Mouse (Mus musculus): Measurements from ENCODE around the gene Cct7. TPM values are rescaled to one million over a fixed set of nuclear protein-coding genes. Genes with fewer than 3 reads are reported as not detected.

Cct7 gene
- polyA plus RNA-seq, 1 experiment from 2014 or later: 461 TPM

DNA sequence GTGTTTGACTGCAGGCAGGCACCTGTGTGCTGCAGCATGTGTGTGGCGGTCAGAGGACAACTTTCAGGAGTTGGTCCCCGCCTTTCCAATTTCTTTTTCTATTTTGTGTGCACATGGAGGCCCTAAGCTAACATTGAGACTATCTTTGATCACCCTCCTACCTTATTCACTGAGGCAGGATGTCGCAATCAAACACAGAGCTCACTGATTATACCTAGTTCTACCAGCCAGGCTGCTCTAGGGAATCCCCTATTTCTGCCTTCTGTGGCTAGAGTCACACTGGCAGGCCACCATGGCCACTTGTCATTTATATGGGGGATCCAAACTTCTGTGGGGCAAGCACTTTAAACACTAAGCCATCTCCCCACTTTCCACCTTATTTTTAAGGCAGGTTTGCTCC lies 38.4 kb downstream of the Cct7 start:
- H3K4me1 ChIP-seq (replicated peaks): no peaks in the 10 kb centered on the region; the same call in 1 of the 2 replicates
- peaks cover 19% of the 10 kb centered on the region for H3K27me3 ChIP-seq (replicated peaks)
- H3K9me3 ChIP-seq: no peaks in the 10 kb centered on the region
- H3K27ac ChIP-seq: no peak overlapping the region
- H3K4me3 ChIP-seq (replicated peaks): no peak overlapping the region
- WGBS: 59% methylated on average over 3 of the region's 3 CpGs
- no peak overlapping the region for H3K9ac ChIP-seq
- H3K4me2 ChIP-seq (replicated peaks): no peak overlapping the region
- no peaks in the 10 kb centered on the region for H3K36me3 ChIP-seq
- ATAC-seq: no peak

DNA sequence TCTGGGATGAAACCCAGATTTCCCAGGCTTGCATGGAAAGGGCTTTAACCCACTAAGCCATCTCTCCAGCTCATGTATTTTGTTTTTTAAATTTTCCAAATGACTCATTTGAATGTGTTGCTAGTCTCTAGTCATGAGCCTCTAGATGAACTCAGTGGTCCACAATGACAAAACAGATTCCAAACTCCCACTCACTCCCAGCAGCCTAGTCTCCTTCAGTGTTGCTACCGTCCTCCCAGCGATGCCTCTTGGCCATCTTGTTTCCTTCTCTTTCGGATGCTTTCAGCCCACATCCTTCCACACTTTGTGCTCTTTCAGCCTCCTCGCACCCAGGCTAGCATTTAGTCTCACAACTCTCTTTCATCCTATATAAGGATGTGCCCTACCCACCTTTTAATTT lies 38.9 kb downstream of the Cct7 start:
- ATAC-seq: no peak
- WGBS: 89% methylated on average over 4 of the region's 4 CpGs
- Histone ChIP-seq H3K27me3 (replicated peaks) (peaks cover 13% of the 10 kb centered on the region), H3K27ac (no peak overlapping the region), H3K9me3 (no peaks in the 10 kb centered on the region), H3K36me3 (no peaks in the 10 kb centered on the region), H3K4me1 (replicated peaks) (no peaks in the 10 kb centered on the region), H3K4me2 (replicated peaks) (no peak overlapping the region), H3K4me3 (replicated peaks) (no peak overlapping the region), H3K9ac (no peak overlapping the region)

DNA sequence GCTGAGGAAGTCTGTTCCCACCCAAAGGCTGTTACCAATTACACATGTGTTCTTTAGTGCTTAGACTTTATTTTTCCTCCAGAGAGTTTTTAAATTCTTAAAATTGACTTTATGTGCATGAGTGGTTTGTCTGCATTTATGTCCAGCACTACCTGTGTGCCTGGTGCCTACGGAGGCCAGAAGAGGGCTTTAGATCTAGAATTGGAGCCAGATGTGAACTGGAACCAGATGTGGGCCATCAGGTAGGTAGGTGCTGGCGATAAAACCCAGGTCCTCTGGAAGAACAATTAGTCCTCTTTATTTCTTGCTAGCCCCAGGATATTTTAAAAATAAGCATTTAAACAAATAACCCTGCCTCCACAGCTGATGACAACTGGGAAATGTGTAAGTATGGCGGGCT lies 40.3 kb downstream of the Cct7 start:
- H3K27ac ChIP-seq: no peak overlapping the region
- H3K9me3 ChIP-seq: no peaks in the 10 kb centered on the region
- H3K36me3 ChIP-seq: no peaks in the 10 kb centered on the region
- no peak overlapping the region for H3K9ac ChIP-seq
- 88% methylated on average over 3 of the region's 3 CpGs for WGBS
- no peaks in the 10 kb centered on the region for H3K4me1 ChIP-seq (replicated peaks)
- no peak overlapping the region for H3K4me2 ChIP-seq (replicated peaks)
- H3K27me3 ChIP-seq (replicated peaks): 0 out of 2 replicates have a peak, but pooled peaks cover 4% of the 10 kb centered on the region
- no peak for ATAC-seq
- no peak overlapping the region for H3K4me3 ChIP-seq (replicated peaks)

DNA sequence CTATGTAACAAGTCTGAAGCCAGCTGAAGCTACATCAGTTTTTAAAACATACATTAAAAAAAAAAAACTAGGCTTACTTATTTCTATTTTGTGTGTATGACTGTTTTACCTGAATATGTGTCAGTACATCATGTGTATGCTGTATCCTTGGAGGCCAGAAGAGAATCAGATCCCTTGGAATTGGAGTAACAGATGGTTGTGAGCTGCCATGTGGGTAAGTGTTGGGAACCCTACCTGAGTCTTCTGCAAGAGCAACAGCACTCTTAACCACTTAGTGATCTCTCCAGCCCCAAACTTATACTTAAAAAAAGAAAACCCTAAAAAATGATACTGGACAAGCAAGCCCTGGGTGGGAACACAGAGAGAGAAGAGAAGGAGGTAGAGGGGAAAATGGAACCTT lies 45.7 kb downstream of the Cct7 start:
- Histone ChIP-seq H3K4me2 (replicated peaks) (no peak overlapping the region), H3K27ac (no peak overlapping the region), H3K9ac (no peak overlapping the region), H3K4me3 (replicated peaks) (no peak overlapping the region), H3K9me3 (no peaks in the 10 kb centered on the region), H3K36me3 (no peaks in the 10 kb centered on the region), H3K4me1 (replicated peaks) (peaks cover under 1% of the 10 kb centered on the region; the same call in 1 of the 2 replicates), H3K27me3 (replicated peaks) (0 out of 2 replicates have a peak, but pooled peaks cover 2% of the 10 kb centered on the region)
- ATAC-seq: no peak

DNA sequence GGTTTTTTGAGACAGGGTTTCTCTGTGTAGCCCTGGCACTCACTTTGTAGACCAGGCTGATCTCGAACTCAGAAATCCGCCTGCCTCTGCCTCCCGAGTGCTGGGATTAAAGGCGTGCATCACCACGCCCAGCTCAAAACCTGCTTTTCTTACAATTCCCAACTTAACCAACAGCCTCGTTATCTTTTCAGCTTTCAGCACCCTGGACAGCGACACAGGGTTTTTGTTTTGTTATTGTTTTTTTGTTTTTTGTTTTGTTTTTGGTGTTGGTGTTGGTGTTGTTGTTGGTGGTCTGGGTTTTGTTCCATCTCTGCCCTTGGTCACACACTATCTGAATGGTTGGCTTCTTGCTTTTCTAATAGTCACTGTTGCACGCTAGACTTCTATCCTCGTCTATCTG lies 46.8 kb downstream of the Cct7 start:
- Histone ChIP-seq H3K9ac (no peak overlapping the region), H3K27me3 (replicated peaks) (peaks cover 12% of the 10 kb centered on the region; the same call in 1 of the 2 replicates), H3K27ac (no peak overlapping the region), H3K36me3 (no peaks in the 10 kb centered on the region), H3K9me3 (no peaks in the 10 kb centered on the region), H3K4me1 (replicated peaks) (peaks cover 7% of the 10 kb centered on the region), H3K4me2 (replicated peaks) (no peak overlapping the region), H3K4me3 (replicated peaks) (no peak overlapping the region)
- ATAC-seq: no peak
- 61% methylated on average over 9 of the region's 9 CpGs for WGBS

DNA sequence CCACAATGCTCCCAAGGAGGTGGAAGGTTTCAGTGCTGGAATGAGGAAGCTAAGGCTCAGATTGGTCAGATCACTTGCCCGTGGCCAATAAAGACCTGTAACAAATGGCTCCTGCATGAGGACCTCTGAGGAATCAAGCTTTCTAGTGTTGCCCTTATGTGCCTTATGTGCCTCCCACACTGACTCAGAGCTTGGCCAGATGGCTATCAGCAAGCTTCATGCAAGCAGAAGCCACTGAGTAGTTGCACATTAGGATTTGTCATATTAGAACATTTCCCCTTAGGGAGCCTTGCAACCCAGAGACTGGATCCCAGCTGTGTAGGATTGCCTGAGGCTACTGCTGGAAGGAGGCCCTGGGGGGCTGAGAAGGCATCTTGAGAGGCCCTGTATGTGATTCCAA lies 49.1 kb downstream of the Cct7 start:
- Histone ChIP-seq H3K27ac (no peak overlapping the region), H3K36me3 (no peaks in the 10 kb centered on the region), H3K4me1 (replicated peaks) (peaks cover 7% of the 10 kb centered on the region), H3K9ac (no peak overlapping the region), H3K4me3 (replicated peaks) (no peak overlapping the region), H3K27me3 (replicated peaks) (peaks cover 27% of the 10 kb centered on the region), H3K4me2 (replicated peaks) (no peak overlapping the region), H3K9me3 (no peaks in the 10 kb centered on the region)
- 50% methylated on average over 1 of the region's 1 CpGs for WGBS
- no peak for ATAC-seq

DNA sequence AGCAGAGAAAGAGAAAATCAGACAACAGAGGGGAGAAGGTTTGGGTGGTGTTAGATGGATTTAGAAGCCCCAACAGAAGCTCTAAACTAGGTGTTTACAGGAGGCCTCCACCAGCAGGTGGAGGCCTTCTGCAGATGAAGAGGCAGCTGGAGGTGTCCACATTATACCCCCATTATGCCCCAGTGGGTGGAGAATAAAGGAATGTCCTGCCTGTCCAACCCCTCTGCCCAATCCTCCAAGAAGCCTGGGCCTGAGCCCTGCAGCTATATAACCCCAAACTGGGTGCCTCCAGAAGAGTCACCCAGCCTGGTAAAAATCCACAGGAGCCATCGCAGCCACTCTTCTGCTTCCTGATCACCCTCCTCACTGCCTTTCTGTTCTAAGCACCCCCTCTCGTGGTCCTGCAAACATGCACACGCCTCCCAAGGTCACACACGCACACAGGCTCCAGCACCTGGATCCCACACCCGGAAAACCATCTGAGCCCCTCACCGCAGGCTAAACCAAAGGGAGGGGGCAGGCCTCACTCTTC lies 50.3 kb downstream of the Cct7 start:
- no peaks in the 10 kb centered on the region for H3K9me3 ChIP-seq
- H3K4me3 ChIP-seq (replicated peaks): no peak overlapping the region
- peak overlapping the region; percentile 97 for H3K4me2 ChIP-seq (replicated peaks)
- H3K36me3 ChIP-seq: no peaks in the 10 kb centered on the region
- peaks cover 27% of the 10 kb centered on the region for H3K27me3 ChIP-seq (replicated peaks)
- H3K4me1 ChIP-seq (replicated peaks): peaks cover 7% of the 10 kb centered on the region
- no peak overlapping the region for H3K27ac ChIP-seq
- ATAC-seq: no peak
- H3K9ac ChIP-seq: no peak overlapping the region
- 15% methylated on average over 6 of the region's 6 CpGs for WGBS

DNA sequence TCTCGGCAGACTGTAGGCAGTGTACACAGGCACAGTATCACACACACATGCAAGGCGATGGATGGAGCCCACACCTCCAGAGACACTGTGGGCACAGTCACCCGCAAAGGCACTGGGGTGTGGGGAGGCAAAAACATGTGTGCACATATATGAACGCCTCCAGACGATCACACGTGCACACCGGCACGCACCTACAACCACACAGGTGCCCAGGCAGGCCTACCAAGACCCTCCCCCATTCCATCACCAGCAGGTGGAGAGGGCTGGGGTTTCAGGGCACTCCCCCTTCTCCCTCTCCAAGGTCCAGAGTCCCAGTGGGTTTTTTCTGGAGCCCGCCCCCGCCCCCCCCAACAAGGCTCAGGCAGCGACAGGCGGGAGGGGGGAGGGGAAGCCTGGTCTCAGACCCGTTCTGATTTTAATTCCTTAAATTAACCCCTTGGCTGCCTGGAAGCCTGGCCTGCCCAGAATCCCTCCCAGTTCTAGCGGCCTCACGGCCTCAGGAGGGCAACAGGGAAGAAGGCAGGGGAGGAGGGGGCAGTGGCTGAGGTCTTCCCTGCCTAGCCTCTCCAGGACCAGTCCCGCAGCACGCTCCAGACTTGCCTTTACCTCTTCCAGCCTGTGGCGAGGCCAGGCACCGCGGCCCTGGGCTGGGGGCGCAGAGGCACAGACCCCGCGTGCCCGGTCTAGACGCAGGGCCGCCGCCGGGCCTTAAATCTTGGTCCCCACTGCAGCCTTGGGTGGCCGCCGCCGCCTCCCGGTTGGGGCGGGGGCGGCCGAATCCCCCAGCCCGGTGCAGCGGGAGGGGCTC lies 51.0 kb downstream of the Cct7 start:
- Histone ChIP-seq H3K27me3 (replicated peaks) (peaks cover 27% of the 10 kb centered on the region), H3K27ac (no peak overlapping the region), H3K36me3 (no peaks in the 10 kb centered on the region), H3K4me3 (replicated peaks) (peak overlapping the region; percentile 71), H3K9me3 (no peaks in the 10 kb centered on the region), H3K4me2 (replicated peaks) (peak overlapping the region; percentile 97), H3K9ac (peak overlapping the region; percentile 55), H3K4me1 (replicated peaks) (peaks cover 7% of the 10 kb centered on the region)
- peak; percentile 67 for ATAC-seq
- WGBS: 1% methylated on average over 37 of the region's 37 CpGs

DNA sequence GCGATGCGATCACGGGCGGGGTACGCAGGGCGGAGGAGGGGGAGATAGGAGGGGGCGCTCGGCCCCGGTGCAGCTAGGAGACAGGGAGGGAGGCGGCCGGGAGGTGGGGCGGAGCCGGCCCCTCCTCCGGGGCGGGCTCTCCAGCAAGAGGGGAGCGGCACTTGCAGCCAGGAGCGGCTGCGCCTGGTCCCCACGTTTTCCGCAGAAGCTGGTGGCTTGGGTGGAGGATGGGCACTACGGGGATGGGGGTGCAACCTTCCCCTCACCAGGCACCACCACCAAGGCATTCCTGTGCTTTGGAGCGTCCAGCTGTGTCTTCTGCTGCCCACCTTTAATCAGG lies 51.6 kb downstream of the Cct7 start, which contains the start of gene Fbxo41:
Fbxo41 (minus strand) TSS at position 84 of the 340 bp plus-strand sequence.
- Histone ChIP-seq H3K9me3 (no peaks in the 10 kb centered on the region), H3K36me3 (no peaks in the 10 kb centered on the region), H3K4me2 (replicated peaks) (peak within 1 kb of the TSS; percentile 97), H3K9ac (peak within 1 kb of the TSS; percentile 55), H3K4me1 (replicated peaks) (peaks cover 7% of the 10 kb centered on the region), H3K27ac (no peak within 1 kb of the TSS), H3K27me3 (replicated peaks) (peaks cover 27% of the 10 kb centered on the region), H3K4me3 (replicated peaks) (peak within 1 kb of the TSS; percentile 71)
- ATAC-seq: peak; percentile 88
- 4% methylated on average over 22 of the region's 22 CpGs for whole genome bisulfite sequencing

DNA sequence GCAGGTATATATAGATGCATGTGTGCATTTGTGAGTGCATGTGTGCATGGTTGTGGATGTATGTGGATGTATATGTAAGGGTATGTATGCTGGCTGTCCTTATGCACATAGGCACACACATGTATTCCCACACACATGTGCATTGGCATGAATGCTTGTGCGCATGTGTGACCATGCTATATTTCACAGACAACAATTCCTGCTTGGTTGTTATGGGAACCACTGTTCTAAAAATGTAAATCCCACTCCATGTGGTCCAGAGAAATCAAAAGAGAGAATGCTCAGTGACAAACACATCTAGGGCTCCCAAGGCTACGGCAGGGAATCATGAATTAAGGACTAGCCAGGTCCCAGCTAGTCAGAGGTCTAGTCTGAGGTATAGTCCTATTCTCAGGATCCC lies 53.6 kb downstream of the Cct7 start:
- 82% methylated on average over 2 of the region's 2 CpGs for WGBS

DNA sequence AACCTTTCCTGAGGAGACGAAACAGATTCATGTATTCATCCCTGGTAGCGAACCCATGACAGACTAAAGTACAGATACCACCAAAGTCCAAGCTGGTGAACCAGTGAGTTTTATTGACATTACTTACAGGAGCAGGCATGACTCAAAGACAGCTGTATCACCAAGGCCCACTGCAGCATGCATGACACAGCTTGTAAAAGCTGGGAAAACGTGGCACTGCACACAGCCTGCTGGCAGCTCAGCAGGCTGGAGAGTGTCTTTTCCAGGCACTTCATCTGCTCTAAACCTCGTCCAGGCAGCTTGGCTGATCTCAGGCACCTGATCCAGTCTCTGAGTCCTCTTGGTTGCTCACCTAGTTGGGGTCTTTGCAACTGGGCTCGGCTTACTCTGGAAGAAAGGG lies 57.3 kb downstream of the Cct7 start:
- WGBS: 46% methylated on average over 5 of the region's 5 CpGs
- H3K4me2 ChIP-seq (replicated peaks): no peak overlapping the region
- no peaks in the 10 kb centered on the region for H3K9me3 ChIP-seq
- no peak for ATAC-seq
- H3K36me3 ChIP-seq: no peaks in the 10 kb centered on the region
- no peak overlapping the region for H3K4me3 ChIP-seq (replicated peaks)
- peaks cover 22% of the 10 kb centered on the region for H3K4me1 ChIP-seq (replicated peaks)
- peaks cover 61% of the 10 kb centered on the region for H3K27me3 ChIP-seq (replicated peaks)
- H3K9ac ChIP-seq: no peak overlapping the region
- no peak overlapping the region for H3K27ac ChIP-seq

More for the DNA sequence above, 53.6 kb downstream of the Cct7 start:
- Histone ChIP-seq H3K4me1 (replicated peaks) (peaks cover 7% of the 10 kb centered on the region), H3K4me3 (replicated peaks) (no peak overlapping the region), H3K27ac (no peak overlapping the region), H3K27me3 (replicated peaks) (peaks cover 40% of the 10 kb centered on the region), H3K9me3 (no peaks in the 10 kb centered on the region), H3K4me2 (replicated peaks) (no peak overlapping the region), H3K9ac (no peak overlapping the region), H3K36me3 (no peaks in the 10 kb centered on the region)
- no peak for ATAC-seq

DNA sequence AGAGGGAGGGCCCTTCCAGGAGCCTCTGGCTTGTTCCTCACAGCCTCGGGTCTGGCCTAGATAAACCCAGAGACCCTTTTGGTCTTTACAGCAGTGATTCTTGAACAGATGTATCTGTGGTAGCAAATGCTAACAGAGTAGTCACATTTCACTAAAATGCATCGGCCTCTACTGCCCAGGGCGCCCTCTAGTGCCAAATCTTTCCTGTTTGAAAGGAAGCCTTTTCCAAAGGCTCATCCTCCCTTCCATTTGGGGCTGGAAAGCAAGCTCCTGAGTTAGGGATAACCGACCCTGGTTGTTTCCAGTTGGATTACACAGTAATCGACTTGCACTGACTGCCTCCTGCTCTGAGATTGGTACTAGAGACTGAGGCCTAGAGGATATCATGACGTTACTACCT lies 59.2 kb downstream of the Cct7 start:
- WGBS: 4% methylated on average over 6 of the region's 6 CpGs
- H3K36me3 ChIP-seq: no peaks in the 10 kb centered on the region
- no peak overlapping the region for H3K4me3 ChIP-seq (replicated peaks)
- no peak overlapping the region for H3K9ac ChIP-seq
- no peak for ATAC-seq
- H3K27ac ChIP-seq: no peak overlapping the region
- H3K4me1 ChIP-seq (replicated peaks): peaks cover 24% of the 10 kb centered on the region
- H3K4me2 ChIP-seq (replicated peaks): no peak overlapping the region
- peaks cover 65% of the 10 kb centered on the region for H3K27me3 ChIP-seq (replicated peaks)
- no peaks in the 10 kb centered on the region for H3K9me3 ChIP-seq
